ENCODE assay signal across 19 mouse cellular contexts in genomic region chr17:91088991-91089390, GRCm38 (mm10). TPM values are rescaled to one million over a fixed set of nuclear protein-coding genes. Genes with fewer than 3 reads are reported as not detected.
DNase-seq lines count a peak whose midpoint lies in the region; ATAC-seq and TF ChIP-seq lines count a peak whose summit lies in the region.
"Had no signal": no experiment of that assay in that cellular context is flagged by ENCODE, and none has a peak within 500 bp of the region (broad histone marks: within the 10 kb centered on the region; RNA-seq: fewer than 3 reads in every experiment).

No protein-coding gene starts in this region.

- H3K4me3 ChIP-seq in cerebellum, adult 2 months (replicated peaks; ENCODE audit: insufficient read depth, low read depth, low read length), result peak overlapping the region; percentile 6
- no peak overlapping the region; the same call in 1 of the 2 replicates for H3K4me3 ChIP-seq in midbrain, embryonic 15.5 days
- no peak overlapping the region for H3K4me3 ChIP-seq in midbrain, embryonic 11.5 days (ENCODE audit: low read depth, low read length)
- H3K4me3 ChIP-seq in hindbrain, embryonic 16.5 days (ENCODE audit: low read length), result no peak overlapping the region
- H3K4me3 ChIP-seq: limb, embryonic 12.5 days; liver, embryonic 13.5 days; lung, embryonic 15.5 days; neural tube, embryonic 13.5 days had no signal

- peak overlapping the region; percentile 48; the same call in 1 of the 2 replicates for H3K4me2 ChIP-seq in midbrain, embryonic 15.5 days
- no peak overlapping the region for H3K4me2 ChIP-seq in midbrain, embryonic 11.5 days
- H3K4me2 ChIP-seq in hindbrain, embryonic 16.5 days (ENCODE audit: low read length), result peak overlapping the region; percentile 29
- H3K4me2 ChIP-seq: liver, embryonic 13.5 days; lung, embryonic 15.5 days; neural tube, embryonic 13.5 days had no signal

- peaks cover 12% of the 10 kb centered on the region for H3K4me1 ChIP-seq in cerebellum, adult 2 months (ENCODE audit: control insufficient read depth, insufficient read depth, low read length)
- H3K4me1 ChIP-seq in midbrain, embryonic 15.5 days, result peaks cover 17% of the 10 kb centered on the region
- peaks cover 5% of the 10 kb centered on the region; the same call in 1 of the 2 replicates for H3K4me1 ChIP-seq in midbrain, embryonic 11.5 days (ENCODE audit: control insufficient read depth, insufficient read depth, low read length)
- H3K4me1 ChIP-seq in hindbrain, embryonic 16.5 days (ENCODE audit: control insufficient read depth, insufficient read depth, low read depth, low read length), result peaks cover 10% of the 10 kb centered on the region
- H3K4me1 ChIP-seq: liver, embryonic 13.5 days; lung, embryonic 15.5 days had no signal

- no peak overlapping the region for H3K9ac ChIP-seq in midbrain, embryonic 15.5 days
- H3K9ac ChIP-seq in midbrain, embryonic 11.5 days (ENCODE audit: low read length), result no peak overlapping the region
- H3K9ac ChIP-seq in hindbrain, embryonic 16.5 days (ENCODE audit: low read depth, low read length), result no peak overlapping the region
- H3K9ac ChIP-seq: limb, embryonic 12.5 days; liver, embryonic 13.5 days; lung, embryonic 15.5 days; neural tube, embryonic 13.5 days had no signal

- peaks cover 9% of the 10 kb centered on the region; the same call in 1 of the 2 replicates for H3K9me3 ChIP-seq in midbrain, embryonic 15.5 days
- H3K9me3 ChIP-seq in midbrain, embryonic 11.5 days (ENCODE audit: control insufficient read depth, low read length), result peaks cover 11% of the 10 kb centered on the region
- peaks cover 10% of the 10 kb centered on the region for H3K9me3 ChIP-seq in hindbrain, embryonic 16.5 days (ENCODE audit: control insufficient read depth, low read length)
- H3K9me3 ChIP-seq: lung, embryonic 15.5 days had no signal

- H3K27ac ChIP-seq in cerebellum, adult 2 months (ENCODE audit: insufficient read depth, low read length), result peak overlapping the region; percentile 40; the same call in 1 of the 2 replicates
- H3K27ac ChIP-seq in midbrain, embryonic 15.5 days, result no peak overlapping the region
- H3K27ac ChIP-seq in midbrain, embryonic 11.5 days (ENCODE audit: low read depth, low read length), result no peak overlapping the region
- H3K27ac ChIP-seq in hindbrain, embryonic 16.5 days (ENCODE audit: low read depth, low read length), result no peak overlapping the region
- H3K27ac ChIP-seq: limb, embryonic 12.5 days; liver, embryonic 13.5 days; lung, embryonic 15.5 days; macrophage; neural tube, embryonic 13.5 days had no signal

- no peaks in the 10 kb centered on the region for H3K27me3 ChIP-seq in cerebellum, adult 2 months (ENCODE audit: control insufficient read depth, insufficient read depth, low read length)
- no peaks in the 10 kb centered on the region for H3K27me3 ChIP-seq in midbrain, embryonic 15.5 days (replicated peaks)
- H3K27me3 ChIP-seq in midbrain, embryonic 11.5 days (ENCODE audit: control insufficient read depth, insufficient read depth, low read length), result no peaks in the 10 kb centered on the region
- no peaks in the 10 kb centered on the region for H3K27me3 ChIP-seq in hindbrain, embryonic 16.5 days (replicated peaks; ENCODE audit: control insufficient read depth, insufficient read depth, low read length)
- H3K27me3 ChIP-seq: liver, embryonic 13.5 days; lung, embryonic 15.5 days; neural tube, embryonic 13.5 days had no signal

- peaks cover 21% of the 10 kb centered on the region for H3K36me3 ChIP-seq in midbrain, embryonic 15.5 days (replicated peaks)
- no peaks in the 10 kb centered on the region; the same call in 1 of the 2 replicates for H3K36me3 ChIP-seq in midbrain, embryonic 11.5 days (ENCODE audit: control insufficient read depth, insufficient read depth, low read length)
- H3K36me3 ChIP-seq in hindbrain, embryonic 16.5 days (ENCODE audit: control insufficient read depth, insufficient read depth, low read length), result peaks cover 16% of the 10 kb centered on the region
- H3K36me3 ChIP-seq: limb, embryonic 12.5 days; liver, embryonic 13.5 days; lung, embryonic 15.5 days had no signal

- no peak for TF ChIP-seq CTCF in cerebellum, adult 2 months (IDR thresholded peaks at IDR 0.05; ENCODE audit: borderline replicate concordance, insufficient read depth, low read depth, low read length)

- 65% methylated on average over 11 of the region's 11 CpGs for WGBS in cerebellum, adult 2 months
- WGBS in midbrain, embryonic 15.5 days, result 90% methylated on average over 11 of the region's 11 CpGs
- 88% methylated on average over 11 of the region's 11 CpGs for WGBS in midbrain, embryonic 11.5 days
- 88% methylated on average over 11 of the region's 11 CpGs for WGBS in hindbrain, embryonic 16.5 days

- no peak for TF ChIP-seq POLR2A in cerebellum, adult 2 months (IDR thresholded peaks at IDR 0.05; ENCODE audit: borderline replicate concordance, insufficient read depth, low read length)

- DNase-seq in cerebellum, adult 2 months, result peak; percentile 32 to 39
- DNase-seq in midbrain, embryonic 11.5 days (ENCODE audit: low spot score, missing footprints), result no peak
- peak; percentile 10 for DNase-seq in ZHBTc4 (ENCODE audit: low read depth, low spot score)
- DNase-seq: adrenal gland, postnatal 14 days; heart, postnatal 14 days; liver, embryonic 13.5 days; thymus, adult 18-20 months had no signal

- no peak for ATAC-seq in cerebellum, adult (ENCODE audit: insufficient number of reproducible peaks, low FRiP score, low TSS enrichment)
- no peak for ATAC-seq in midbrain, embryonic 15.5 days (replicated peaks)
- no peak for ATAC-seq in midbrain, embryonic 11.5 days (ENCODE audit: low FRiP score)
- no peak for ATAC-seq in hindbrain, embryonic 16.5 days
- ATAC-seq in megakaryocyte progenitor cell, adult 5-6 weeks (replicated peaks; ENCODE audit: poor library complexity), result no peak
- no peak for ATAC-seq in erythroid progenitor cell, adult 5-6 weeks (replicated peaks; ENCODE audit: low FRiP score, poor library complexity, severe bottlenecking)
- ATAC-seq: activated CD4-positive, CD25-positive, alpha-beta regulatory T cell, adult 4 months; forebrain, embryonic 14.5 days had no signal

RNA-seq across cellular contexts. Expression of gene Nrxn1, which starts 3.9 kb away (rescaled TPM):
- polyA plus RNA-seq in cerebellum, adult 2 months (2012; rRNA removed), result 143 and 168 TPM in 2 replicates
- 210 and 212 TPM in 2 replicates for polyA plus RNA-seq in midbrain, embryonic 15.5 days (2015; fragmentation: Nextera tagmentation; extraction: Ambion mirVana)
- 16.5 and 18.1 TPM in 2 replicates for polyA plus RNA-seq in midbrain, embryonic 11.5 days (2014; fragmentation: Nextera tagmentation; extraction: Ambion mirVana)
- polyA plus RNA-seq in hindbrain, embryonic 16.5 days (2015; fragmentation: Nextera tagmentation; extraction: Ambion mirVana), result 229 and 250 TPM in 2 replicates
- 4.0 and 9.9 TPM in 2 replicates for total RNA-seq in megakaryocyte progenitor cell, adult 5-6 weeks (2015)
- total RNA-seq in megakaryocyte progenitor cell, adult 5-6 weeks (2017), result 6.1 and 9.8 TPM in 2 replicates
- 0.42 TPM in 1 of 2 replicates, not detected in the other for total RNA-seq in erythroid progenitor cell, adult 5-6 weeks (2015; ENCODE audit: low replicate concordance)
- 3.4 TPM in 1 of 2 replicates, not detected in the other for total RNA-seq in erythroid progenitor cell, adult 5-6 weeks (2017; ENCODE audit: low replicate concordance)
- total RNA-seq: monocyte, adult 5-6 weeks had no signal
- polyA plus RNA-seq: macrophage had no signal
